Mouse (Mus musculus) thymus, postnatal 4 days (tissue): ENCODE data around the gene Map2k2.

Experiments used
- DNase-seq: peaks from one replicate; pipeline ENCODE4 v3.0.0; 2021

Gene Map2k2

DNA sequence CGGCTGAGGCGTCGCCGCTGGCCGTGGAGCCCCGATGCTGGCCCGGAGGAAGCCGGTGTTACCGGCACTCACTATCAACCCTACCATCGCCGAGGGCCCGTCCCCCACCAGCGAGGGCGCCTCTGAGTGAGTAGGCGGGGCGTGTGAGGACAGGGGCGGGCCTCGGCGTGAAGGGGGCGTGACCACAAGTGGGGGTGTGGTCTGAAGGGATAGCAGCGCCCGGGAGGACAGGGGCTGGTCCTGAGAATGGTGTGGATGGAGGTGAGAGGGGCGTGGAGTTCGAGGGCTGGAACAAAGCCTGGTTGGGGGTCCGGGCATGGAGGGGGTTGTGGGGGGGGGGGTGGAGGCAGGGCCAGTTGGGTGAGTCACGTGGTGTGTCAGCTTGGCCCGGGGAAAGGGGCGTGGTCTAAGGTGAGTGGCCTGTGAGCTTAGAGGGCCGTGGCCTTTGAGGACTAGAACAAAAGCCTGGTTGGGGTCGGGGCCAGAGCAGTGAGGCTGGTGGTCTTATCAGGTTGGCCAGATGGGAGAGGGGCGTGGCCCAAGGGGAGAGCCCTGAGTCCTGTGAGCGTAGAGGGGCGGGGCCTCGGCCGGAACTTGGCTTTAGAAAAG is 502 bp downstream of the Map2k2 start:
- peak; percentile 94 for DNase-seq

DNA sequence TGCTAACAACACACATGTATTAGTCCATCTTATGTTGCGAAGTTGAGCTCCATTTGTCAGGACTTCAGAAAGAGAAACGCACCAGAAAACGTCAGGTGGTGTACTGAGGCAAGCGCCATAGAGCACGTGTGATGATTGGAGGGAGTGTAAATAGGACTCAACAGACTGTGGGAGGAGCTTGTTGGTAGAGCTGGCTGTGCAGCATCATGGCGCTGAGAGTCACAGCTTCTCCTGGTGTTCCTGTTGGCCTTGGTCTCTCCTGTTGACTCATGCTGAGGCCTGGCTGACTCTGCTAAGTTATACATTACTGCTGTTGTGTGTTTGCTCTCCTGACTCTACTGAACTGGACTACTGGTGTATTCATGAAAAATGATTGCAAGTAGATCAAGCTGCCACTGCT is 7.2 kb downstream of the Map2k2 start:
- DNase-seq = no peak

DNA sequence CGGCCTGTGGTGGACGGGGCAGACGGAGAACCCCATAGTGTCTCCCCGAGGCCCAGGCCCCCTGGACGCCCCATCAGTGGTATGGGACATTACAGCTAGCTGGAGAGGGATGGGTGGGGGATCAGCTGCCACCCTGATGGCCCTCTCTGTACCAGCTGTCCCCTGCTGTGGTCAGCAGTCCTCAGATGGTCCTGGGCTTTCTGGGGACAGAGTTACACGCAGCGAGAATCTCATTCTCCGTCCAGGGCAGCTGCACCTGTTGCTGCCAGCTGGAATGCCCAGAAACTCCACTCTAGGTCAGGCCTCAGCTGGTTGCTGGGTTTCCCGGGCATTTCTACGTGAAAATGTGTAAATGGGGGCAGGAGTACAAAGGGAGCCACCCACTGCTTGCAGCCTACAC is 13.9 kb downstream of the Map2k2 start:
- no peak for DNase-seq

DNA sequence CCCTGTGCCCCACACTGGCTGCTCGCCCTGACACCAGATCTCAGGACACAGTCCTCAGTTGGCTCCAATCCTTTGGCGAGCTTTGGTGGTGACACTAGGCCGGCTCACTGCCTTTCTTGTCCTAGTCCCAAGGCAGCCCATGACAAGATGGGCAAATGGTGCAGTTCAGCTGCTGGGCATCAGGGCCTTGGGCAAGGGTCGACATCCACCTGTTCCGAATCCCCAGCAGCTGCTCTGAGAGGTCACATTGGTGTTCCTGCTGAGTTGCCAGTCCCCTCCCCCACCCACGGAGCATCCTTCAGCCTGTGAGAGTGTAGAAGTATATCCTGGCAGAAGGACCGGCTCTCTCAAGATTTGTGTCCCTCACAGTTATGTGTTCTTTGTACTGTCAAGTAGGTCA is 14.9 kb downstream of the Map2k2 start:
- no peak for DNase-seq

DNA sequence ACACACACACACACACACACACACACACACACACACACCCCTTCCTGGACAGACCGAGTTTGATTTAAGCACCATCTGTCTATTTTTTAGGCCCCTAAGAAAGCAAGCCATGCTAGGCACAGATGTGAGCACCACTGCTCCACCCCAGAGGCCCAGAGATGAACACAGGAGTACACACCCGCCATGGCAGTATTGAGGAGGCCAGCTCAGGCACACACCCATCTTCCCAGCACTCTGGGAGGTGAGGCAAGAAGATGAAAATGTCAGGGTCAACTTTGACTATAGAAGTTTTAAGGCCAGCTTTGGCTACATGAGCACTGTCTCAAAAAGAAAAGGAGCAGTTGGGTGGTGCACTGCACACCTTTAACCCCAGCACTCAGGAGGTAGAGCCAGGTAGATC is 17.2 kb downstream of the Map2k2 start:
- no peak for DNase-seq

DNA sequence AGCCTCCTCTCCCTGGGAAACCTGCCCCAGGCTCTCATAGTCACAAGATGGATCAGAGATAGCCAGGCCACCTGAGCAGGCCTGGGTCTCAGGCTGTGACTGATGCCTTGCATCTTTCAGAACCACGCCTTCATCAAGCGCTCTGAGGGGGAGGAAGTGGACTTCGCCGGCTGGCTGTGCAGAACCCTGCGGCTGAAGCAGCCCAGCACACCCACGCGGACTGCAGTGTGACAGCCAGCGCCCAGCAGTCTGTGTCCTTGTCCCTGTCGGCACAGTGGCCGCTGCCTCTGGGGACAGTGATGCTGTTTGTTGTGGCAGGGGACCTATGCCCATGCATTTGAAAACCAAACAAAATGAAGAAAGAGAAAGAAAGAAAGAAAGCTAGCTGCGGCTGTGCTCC is 17.8 kb downstream of the Map2k2 start:
- no peak for DNase-seq

DNA sequence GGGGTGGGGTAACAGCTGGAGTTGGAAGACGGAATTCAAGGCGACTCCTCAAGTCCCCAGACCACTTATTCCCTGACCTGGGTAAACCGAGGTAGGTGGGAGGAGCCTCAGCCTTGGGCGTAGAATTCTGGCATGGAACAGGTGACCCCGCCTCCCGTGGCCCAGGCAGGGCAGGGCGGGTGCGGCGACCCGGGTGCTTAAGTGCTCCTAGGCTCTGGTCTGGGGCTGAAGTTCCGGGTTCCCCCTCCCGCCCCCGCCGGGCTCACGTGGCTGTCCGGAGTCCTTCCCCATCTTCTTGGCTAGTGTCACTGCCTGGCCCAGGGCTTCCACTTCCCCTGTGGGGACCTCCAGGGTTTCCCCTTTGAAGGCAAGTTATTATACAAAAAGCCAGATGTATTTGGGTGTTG is 28.5 kb downstream of the Map2k2 start:
- DNase-seq = peak; percentile 54

DNA sequence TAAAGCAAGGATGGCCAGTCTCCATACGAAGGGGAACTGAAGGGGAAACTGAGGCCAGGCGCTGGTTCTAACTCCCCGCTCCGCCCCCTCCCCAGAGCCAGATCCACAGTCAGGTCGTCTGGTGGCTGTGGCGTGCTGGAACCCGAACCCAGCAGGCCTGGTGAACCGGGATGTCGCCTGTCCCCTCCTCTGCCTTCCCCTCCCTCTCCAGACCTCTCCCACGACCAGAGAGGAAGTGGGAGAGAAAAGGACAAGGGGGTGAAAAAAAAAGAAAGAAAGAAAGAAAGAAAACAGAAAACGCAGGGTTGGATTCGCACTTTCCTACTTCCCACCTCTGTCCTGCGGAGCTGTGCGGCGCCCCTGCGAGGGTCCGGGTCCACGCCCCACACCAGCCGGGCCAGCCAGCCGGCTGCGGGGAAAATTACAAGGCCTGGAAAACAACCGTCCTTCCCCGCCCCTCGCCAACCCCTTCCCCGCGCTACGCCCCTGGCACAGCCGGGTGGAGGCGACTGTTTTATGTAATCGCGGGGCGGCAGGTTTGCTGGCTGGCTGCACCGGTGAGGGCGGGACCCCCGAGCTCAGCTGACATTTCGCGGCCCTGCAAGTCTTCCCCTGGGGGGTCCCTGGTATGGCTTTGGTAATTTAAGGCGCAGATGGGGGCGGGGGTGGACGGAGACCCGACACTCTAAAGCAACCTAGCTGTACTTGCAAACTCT is 29.4 kb downstream of the Map2k2 start, which contains the start of gene Zbtb7a:
Gene Zbtb7a (plus strand): TSS at position 255 of the 716 bp plus-strand sequence.
- peak; percentile 67 for DNase-seq

DNA sequence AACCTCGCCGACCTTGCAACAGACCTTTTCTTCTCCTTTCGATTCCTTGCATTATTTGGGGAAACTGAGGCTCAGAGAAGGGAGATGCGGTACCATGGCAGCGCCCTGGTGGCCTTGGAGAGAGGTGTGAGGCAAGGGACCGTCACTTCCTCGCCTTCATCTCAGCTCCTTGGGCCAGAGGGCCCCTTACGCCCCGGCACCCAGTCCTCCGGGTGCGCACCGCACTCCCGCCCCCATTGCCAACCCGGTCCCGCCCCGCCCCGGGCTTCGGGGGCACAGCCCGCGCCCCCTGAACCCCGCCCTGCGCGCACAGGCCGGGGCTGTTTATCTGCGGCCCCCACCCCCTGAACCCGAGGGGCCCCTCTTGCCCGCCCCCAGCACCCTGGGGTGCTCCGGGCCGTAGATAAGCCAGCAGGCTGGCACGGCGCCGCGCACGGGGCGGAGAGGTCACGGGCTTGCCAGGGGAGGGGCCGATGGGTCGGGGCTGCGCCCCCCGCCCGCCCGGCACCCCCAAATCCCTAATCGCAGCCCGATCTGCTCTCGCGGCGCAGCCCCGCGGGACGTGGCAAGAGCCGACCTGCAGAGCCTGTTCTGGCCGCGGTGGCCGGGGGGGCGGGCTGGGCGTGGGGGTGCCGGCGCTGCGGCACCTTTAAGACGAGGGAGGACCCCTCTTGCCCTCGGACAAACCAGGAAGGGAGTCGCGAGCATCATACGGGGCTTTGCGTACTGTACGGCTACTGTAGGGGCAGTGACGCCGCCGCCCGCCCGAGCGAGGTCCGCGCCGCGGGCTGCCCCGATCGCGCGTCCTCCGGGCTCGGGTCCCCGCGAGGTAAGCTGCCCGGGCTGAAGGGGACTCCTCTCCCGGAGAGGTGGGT is 30.4 kb downstream of the Map2k2 start:
- peak; percentile 78 for DNase-seq

DNA sequence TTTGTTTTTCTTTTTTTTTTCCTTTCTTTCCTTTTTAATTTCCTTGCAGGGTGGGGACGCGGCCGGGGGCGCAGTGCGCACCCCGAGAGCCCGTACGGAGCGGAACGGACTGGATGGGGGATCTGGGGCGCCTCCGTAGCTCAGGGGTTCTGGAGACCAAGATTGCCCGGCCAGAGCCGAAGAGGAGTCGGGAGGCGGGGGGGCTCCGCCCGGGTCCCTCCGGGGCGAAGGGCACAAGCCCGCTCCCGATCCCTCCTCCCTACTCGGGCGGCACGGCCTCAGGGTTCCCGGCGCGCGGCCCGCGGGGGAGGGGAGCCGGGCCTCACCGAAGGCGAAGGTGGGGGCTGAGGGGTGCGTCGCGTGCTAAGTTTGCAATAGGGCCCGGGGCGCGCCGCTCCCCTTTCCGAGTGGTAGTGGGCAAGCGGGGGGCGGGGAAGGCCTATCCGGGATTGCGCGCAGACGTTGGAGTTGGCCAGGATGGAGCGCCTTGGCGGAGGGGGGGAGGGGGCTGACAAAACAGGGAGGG is 31.1 kb downstream of the Map2k2 start:
- peak; percentile 89 for DNase-seq

DNA sequence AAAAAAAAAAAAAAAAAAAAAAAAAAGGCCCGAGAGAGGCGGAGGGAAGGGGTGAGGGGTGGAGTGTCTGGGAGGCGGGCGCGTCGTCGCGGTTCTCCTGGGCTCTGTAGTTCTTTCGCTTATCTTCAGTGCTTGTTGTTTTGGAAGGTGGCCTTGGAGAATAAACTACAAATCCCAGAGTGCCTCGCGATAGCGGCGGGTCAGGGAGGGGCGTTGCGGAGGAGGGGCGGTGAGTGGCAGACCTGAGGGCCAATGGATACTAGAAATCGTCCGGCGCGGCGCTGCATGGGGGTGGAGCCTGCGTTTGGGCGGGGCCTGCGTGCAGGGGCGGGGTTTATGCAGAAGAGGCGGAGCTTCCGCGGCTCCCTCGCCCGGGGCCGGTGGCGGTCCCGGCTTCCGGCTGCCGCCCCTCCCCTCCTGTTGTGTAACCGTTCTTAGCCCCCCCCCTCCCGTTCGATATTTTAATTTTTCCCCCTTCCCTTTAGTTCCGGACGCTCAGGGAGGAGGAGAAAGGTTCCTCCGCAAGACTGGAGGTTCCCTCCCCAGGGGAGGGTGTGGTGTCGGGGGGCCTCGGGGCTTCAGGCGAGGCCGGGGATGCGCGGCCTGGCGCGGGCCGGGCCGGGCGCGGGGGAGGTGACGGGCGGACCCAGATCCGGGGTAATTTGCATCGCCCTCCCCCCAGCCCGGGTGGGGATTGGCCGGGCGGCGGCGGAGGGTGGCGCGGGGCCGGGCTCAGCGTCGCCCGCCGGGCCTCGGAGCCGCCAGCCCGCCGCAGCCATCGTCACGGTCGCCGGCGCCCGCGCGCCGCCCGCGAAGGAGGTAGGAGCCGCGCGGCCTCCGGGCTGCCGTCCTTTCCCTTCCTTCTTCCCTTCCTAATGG is 31.8 kb downstream of the Map2k2 start:
- DNase-seq = peak; percentile 99

DNA sequence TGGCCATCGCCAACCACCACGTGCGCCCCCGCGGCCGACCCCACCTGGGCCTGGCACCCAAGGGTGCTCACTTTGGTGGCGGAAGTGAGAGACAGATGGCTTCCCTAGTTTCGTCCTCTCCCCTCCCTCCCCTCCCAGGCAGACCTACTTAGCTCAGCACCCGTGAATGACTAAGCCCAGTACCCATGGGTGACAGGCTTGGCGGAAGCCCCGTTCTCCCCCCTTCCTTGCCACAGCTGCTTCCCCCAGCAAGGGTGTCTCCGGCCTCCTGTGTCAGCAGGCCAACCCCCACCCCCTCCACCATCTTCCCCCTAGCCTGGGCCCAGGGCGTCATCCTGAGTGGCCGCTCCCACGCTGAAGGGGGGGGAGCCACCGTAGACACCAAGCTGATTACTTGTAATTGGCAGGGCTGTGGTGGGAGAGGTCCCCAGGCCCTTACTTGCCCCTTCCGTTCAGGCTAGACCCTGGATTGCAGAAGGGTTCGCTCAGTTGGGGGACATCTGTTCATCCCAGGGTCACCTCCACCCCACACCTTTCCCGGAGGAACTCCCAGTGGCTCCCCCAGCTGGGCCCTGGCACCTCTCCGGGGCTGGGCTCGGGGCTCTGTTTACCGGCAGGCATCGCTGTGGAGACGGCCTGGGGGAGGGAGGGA is 32.5 kb downstream of the Map2k2 start:
- no peak for DNase-seq

DNA sequence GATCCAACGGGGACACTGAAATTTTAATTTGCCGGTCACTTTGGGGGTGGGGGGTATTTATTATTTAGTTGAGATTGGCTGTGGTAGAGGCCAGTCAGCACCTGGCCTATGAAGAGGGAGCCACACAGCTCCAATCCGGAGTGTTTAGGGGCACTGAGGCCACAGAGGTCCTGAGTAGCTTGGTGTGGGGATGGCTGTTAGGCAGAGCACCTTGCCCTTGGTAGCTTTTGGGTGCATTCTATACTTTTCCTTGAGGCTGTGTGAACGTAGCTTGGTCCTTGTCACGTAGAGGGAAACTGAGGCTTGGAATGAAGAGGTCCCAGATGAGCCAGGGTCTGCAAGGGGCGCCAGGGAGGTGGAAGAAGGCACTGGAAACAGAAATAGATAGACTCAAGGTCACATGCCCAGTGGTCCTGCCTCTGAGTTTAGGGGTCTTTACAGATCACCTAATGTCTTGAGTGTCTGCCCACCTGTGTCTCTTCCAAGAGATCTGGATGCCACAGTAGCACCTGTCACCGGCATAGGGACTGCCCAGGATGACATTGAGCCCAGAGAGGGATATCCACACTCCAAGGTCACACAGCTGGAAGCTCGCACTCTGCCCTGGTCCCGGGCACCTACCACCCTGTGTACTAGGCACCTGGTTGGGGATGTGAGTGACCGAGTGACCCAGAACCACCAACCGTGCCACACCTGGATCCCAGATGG is 33.3 kb downstream of the Map2k2 start:
- DNase-seq = no peak

DNA sequence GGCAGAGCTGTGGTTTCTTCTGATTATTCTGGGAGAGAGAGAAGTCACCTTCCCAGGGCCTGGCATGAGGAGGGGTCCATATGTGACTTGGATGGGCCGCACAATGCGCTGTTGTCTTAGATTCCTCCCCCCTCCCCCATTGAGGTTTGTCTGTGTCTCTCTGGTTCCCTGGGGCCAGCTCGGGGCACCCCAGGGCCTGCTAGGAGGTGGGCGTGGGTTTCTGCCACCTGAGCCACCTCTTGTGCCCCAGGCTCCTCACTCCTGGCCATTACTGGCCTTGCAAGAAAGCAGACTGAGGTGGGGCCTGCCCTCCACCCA is 33.8 kb downstream of the Map2k2 start:
- no peak for DNase-seq

DNA sequence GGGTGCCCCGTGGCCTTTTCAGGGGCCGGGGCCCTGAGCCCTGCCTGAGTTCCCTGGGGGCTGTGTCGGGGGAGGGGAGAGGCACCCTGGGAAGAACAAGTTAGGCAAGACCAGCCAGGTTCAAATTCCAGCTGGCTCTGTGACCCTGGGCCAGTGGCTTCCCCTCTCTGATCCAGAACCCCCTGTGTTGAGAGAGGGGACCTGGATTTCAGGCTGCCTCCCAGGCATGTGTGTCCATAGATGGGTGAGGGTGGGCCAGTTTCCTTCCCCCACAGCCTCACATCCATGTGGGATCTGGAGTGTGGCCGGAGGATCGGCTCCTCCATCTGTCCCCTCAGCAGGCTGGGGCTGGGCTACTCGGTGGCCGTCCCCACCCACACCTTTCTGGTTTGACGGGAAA is 34.3 kb downstream of the Map2k2 start:
- DNase-seq = no peak

DNA sequence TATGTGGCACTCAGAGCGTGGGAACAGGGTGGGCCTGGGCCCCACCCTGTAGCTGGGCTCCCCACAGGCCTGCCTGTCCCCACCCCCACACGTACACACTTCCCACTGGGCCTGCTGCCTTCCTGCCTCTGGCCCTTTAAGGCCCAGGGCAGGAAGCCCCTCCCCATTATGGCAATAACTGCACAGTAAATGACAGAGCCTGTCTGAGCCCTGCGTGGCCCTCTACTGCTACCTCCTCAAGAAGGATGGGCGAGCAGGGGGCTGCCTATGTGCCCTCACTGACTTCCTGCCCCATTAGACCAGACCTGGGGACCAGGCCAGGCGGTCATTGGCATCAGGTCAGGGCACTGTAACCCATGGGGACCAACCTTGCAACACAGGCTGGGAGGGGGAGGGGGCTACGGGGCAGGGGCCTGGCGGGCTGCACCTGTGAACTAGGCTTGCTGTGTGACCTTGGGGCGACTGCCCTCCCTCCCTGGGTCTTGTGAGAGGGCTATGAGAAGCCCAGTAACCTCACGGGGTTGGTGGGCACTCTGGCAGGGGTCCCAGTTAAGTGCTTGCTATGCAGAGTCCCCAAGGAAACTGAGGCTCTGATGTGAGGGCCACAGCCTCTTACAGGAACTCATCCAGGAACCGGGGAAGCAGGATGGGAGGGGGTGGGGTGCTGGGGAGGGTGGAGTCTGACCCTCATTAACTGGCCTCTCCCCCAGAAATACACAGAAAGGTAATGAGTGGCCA is 35.2 kb downstream of the Map2k2 start:
- DNase-seq = peak; percentile 45

DNA sequence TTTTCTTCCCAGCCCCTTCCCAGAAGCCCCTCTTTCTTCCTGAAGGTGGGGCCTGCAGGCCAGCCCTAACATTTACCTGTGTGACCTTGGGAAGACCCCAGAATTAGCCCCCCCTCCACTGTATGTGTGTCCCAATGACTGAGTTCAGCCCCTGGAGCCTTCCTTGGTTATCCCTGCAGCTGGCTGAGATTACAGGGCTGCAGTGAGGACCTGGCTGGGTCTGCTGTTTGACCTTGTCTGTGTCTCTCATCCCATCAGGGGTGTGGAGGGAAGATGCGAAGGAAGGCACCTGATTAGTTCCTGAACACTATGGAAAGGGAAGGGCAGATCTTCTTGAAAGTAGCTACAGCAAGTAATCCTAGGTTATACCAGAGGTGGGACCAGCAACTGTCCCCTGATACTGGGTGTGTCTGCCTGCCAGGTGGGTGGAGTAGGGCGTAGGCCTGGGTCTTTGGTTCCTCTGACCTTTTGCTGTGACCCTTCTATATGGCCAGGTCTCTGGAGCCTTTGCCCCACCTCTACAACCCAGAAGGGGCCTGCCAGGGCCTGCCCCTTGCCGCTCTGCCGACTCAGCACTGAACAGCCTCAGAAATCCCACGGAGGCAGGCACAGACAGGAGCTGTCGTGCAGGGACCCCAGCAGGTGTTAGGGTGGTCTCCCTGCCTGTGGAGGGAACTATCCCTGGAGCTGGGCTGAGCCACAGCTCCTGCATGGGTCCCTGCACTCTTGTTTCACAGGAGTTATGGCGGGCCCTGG is 35.9 kb downstream of the Map2k2 start:
- no peak for DNase-seq

DNA sequence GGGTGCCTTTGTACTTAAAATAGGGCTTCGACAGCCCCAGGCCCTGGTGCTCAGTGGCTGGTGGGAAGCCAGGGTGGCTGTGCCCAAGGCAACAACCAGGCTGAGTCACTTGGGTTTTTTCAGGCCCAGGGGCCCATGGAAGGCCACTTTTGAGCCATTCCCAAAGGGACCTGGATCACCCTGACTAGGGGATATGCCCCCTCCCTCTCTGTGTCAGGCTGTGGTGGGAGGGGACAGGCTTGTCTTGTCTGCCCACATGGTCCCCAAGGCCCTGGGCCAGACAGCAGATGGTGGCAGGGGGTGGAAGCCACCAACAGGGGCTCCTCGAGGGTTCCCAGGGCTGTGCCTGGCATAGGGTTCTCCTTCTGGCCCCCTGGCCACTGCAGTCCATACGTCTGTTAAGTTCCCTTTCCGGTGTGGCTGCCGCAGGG is 36.9 kb downstream of the Map2k2 start:
- no peak for DNase-seq

DNA sequence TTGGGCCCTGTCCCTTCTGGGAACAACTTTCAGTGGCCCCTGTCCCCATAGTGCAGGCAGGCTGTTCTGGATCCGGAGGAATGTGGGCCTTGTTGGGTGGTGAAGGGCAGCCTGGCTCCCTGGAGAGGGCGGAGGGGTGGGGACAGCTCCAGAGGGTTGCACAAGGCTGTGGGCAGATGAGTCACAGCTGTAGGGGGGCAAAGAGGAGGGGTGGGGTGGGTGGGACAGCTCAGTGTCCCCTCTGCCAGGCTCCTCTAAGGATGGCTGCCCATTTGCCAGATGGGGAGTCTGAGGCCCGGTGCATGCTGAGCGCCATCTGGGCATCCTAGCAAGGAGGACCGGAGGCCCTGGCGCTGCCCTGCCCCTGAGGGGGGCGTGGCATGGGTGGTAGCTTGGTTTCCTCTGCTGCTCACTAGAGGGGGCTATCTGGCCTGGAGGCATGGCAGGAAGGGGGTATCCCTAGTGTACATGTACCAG is 37.5 kb downstream of the Map2k2 start:
- no peak for DNase-seq
